Mouse (Mus musculus): ENCODE results near the gene Sphk1. TPM values are rescaled to one million over a fixed set of nuclear protein-coding genes. Genes with fewer than 3 reads are reported as not detected.

Sphk1 gene
- total RNA-seq, 2 experiments from 2014 or later = 1.9 to 2.5 TPM

DNA sequence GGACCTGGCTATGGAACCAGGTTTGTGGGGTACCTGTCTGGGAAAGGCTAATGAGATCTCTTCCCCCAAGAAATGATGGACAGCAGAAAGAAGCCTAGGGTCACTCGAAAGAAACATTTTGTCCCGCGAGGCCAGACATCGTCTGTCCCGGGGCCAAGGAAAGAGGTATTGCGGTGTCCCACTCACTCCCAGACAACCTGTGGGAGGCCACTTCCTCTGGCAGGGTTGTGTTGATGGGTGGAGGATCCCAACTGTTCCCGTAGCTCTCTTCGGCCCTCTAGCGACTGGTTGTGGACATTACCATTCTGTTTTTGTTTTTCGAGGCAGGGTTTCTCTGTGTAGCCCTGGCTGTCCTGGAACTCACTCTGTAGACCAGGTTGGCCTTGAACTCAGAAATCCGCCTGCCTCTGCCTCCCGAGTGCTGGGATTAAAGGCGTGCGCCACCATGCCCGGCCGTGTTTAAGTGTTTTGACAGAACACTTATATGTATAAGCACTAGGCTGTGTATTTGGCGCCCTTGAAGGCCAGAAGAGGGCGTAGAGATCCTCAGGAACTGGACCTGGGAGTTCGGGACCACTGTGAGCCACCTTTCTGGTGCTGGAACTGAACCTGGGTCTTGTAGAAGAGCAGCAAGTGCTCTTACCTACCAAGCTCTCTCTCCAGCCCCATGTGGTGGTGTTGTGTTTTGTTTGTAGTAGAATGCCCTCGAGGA, 3.6 kb downstream of the Sphk1 start:
- peak; percentile 62 to 67 for DNase-seq (ENCODE audit: low spot score in 2 of 2)

DNA sequence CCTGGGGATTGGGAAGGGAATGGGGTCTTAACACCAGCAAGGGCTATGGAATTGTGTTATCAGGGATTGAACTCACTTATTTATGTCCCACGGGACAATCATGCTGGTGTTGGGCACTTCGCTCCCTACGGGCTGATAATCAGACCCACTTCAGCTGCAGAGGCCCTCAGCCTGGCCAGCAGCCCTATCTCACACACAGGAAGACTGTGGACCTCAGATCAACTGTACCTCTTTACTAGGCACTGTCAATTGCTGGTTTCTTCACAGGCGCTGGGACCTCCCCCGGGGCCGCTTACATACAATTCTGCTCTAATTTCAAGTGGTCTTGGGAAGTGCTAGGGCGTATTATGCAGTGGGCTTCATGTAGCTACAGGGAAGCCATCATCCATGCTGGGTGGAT, 6.0 kb downstream of the Sphk1 start:
- no peak for DNase-seq (ENCODE audit: low spot score in 2 of 2)

DNA sequence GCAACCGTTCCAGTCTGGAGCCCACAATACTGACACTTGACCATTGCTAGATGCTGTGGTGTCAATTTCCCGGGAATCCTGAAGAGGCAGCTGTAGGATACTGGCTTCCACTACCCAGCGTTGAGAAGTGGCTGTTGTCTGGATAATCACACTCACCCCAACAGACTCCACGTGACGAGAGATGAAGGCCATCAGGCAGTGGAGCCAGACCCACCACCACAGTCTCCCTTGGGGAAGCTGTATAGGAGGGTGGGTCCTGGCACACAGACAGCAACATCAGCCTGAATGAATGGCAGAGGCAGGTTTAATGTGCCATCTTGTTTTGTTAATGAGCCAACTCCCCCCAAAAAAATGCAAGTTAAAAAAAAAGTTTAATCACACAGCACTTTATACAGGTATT, 6.7 kb downstream of the Sphk1 start:
- no peak for DNase-seq (ENCODE audit: low spot score in 2 of 2)

DNA sequence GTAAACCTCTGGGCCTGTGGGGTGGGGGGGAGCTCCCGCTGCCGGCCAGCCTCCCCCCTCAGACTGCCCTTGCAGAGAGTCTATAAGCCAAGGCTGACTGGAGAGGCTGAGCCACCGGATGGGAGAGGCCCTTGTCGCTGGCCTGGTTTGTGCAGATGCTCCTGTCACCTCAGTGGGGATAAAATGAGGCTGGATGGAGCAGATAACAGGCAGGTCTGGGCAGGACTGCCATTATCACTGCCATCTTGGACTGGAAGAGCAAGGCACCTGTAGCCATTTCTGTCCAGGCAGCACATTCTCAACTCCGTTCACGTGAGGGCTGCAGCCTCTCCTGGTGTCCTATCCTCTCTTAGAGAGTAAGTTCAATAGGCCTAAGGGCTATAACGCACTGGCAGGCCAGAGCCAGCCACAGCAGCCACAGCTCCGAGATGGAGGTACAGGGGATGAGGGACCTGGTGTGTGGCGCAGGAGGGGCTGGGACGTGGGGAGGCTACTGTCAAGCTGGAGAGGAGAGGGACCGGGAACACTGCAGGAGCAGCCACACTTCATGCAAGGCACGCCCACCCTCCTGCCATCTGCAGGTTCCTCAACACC, 7.5 kb downstream of the Sphk1 start:
- no peak for DNase-seq (ENCODE audit: low spot score in 2 of 2)

DNA sequence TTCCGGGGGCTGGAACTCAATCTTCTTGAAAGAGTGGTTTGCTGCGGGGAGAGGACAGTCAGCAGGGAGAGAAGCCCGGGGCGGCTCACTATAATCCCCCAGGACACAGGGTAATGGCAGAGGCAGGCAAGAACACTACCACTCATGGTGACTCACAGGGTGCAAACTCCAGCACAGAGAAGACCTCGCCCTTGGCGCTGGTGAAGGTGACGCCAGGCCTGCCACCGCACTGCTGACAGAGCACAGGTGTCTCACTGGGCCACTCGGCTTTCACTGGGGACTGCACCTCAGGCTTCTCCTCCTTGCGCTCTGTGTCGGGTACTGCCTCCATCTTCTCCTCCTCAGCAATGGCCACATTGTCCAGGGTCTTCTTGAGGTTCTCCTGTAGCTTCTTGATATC, 10.5 kb downstream of the Sphk1 start:
- no peak for DNase-seq (ENCODE audit: low spot score in 2 of 2)

DNA sequence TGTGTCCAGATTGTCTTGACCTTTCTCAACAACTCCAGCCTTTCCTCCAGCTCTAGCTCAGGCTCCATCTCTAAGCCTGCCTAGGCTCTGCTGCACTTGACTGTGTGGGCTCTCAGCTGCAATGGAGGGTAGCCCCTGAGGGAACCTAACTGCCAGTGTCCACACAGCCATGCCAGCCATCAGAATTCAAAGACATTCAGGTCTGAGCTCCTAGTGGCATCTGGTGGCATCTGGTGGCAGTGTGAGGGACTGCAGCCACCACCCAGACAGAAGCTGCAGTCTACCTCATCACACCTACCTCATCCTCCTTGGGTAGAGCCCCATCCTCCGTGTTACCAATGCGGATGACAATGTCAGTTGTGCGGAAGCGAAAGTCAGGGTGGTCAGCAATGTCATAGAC, 12.4 kb downstream of the Sphk1 start:
- no peak for DNase-seq (ENCODE audit: low spot score in 2 of 2)

DNA sequence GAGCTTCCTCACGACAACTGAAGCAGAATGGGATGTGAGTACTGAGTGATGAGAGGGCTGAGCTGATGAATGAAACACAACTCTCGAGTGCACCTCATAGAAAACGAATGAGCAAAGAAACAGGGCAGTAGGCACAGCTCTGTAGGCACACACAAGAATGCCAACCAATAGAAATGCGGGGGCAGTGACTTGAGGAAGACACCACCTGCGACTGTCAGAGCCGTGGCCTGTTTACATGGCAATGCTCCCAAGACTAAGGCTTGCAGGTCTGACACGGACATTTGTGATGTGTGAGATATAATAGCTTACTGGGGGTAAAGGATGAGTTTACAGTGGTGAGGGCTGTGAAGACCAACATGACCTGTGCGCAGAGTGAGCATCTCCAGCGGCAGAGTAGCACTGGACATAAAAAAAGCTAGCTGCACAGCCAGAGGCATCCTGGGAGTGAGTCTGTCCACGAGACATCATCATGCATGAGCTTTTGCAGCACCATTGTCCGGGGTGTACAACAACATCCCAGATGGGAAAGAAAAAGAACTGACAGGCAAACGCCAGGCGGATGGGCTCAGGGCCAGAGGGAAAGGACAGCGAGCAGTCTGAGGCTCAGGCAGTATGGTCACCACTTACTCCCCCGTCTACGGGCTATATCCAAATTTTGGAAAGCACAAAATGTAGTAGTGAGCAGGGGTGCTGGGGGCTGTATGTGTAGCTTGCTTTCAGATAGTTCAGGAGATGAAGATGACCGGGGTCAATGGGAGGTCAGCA, 16.8 kb downstream of the Sphk1 start:
- no peak for DNase-seq (ENCODE audit: low spot score in 2 of 2)

DNA sequence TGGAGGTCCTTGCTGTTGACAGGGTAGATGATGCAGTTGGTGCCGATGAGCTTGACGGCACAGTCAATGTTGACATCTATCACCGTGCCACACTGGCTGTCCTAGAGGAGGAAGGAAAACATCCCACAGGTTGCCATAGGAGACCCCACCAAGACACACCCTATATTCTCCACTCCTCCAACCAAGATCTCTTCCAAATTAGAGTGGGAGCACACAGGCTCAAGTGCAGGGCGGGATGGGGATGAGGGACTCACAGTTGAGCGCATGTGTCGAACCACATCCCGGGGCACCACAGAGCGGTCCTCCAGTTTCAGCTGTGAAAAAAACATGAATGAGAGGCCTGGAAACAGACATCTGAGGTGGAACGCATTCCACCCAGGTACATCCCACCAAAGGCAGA, 18.1 kb downstream of the Sphk1 start:
- no peak for DNase-seq (ENCODE audit: low spot score in 2 of 2)

DNA sequence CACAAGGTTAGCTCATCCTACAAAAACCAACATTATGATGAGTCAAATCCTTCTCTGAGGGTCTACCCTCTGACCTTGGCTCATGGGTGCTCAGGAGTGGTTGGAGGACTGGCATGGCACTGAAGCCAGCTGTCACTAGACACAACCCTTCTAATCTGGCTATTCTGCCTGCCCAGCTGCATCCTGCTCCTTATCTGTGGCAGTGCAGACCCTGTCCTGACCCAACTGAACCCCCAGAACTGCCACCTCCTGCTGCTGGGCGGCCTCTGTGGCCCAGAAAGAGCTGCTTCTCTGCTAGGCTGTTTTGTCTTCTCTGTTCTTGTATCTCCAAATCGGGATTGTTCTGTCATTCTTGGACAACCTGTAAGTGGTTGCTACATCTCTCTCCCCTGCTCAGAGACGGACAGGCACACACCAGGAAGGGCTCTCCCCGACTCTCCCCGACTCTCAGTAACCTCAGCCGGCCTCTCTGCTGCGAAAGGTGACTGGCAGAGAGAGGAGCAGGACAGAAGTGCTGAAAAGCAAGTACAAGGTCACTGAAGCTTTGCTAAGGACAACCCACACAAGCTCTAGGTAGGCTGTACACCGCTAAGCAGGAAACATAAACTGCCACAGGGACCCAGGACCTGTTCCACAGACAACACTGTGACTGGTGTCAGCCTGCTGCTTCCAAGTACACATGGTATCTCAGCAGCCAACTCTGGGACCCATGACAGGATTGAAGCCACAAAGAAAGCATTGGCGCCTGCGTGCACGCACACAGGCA, 18.7 kb downstream of the Sphk1 start:
- DNase-seq (ENCODE audit: low spot score in 2 of 2) = no peak

DNA sequence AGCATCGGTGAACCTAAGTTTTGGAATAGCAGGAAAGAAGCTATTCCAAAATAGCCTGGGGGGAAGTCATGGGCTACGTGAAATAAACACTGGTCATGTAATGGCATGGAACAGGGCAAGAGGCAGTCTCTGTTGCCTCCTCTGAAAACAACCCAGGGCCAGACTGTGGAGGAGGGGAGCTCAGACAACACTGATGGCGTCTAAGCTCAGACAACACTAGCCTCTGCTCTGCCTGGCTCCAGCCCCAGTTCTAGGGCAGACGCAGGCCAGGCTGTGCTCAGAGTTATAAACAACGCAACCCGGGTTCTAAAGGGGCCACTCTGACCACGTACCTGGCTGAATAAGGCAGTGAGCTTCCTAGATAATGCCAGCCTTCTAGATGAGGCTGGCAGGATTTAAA, 20.0 kb downstream of the Sphk1 start:
- no peak for DNase-seq (ENCODE audit: low spot score in 2 of 2)

DNA sequence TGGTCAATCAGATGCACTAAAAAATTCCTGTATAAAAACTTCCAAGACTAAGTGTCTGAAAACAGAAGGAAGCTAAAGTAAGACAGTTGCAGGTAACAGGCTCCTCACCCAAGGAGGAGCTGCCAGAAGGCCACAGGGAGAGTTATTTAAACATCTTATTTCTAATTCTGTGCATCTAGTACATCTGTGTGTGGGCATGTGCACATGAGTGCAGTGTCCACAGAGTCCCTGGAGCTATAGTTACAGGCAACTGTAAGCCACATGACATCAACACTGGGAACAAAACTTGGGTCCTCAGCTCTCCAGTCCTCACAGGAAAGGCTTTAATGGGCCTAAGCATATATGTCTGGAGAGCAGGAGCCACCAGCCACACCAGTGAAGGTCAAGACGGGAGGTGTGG, 21.5 kb downstream of the Sphk1 start:
- DNase-seq (ENCODE audit: low spot score in 2 of 2) = no peak

DNA sequence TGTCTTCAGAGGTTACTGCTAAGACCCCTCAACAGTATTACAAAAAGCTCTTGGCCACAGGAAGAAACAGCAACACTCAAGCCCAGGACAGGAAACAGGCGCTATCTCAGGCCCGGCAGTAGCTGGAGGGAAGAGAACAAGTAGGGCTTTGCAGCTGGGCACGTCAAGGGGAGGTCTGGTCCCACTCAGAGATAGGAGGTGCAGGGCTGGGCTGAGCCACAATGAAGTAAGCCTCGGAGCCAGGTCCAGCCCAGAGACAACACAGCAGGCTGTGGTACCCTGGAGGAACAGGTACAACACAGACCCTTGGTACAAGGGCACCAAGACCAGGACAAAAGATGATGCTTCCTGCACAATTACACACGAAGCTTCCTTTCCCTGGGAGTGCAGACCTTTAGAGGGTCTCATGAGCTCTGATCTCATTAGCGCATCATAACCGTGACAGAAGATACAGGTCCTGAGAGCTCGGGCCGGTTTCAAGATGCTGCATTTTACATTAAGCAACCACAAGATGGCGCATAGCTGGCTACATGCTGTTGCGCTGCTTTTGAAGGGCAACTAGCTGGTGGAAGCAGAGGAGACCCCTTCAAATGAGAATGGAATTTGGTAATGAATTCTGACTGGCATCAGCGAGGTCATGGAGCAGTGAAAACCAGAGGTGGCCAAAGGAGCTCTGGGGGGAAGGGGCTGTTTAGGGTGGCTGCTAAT, 23.6 kb downstream of the Sphk1 start:
- DNase-seq (ENCODE audit: low spot score in 2 of 2) = no peak

DNA sequence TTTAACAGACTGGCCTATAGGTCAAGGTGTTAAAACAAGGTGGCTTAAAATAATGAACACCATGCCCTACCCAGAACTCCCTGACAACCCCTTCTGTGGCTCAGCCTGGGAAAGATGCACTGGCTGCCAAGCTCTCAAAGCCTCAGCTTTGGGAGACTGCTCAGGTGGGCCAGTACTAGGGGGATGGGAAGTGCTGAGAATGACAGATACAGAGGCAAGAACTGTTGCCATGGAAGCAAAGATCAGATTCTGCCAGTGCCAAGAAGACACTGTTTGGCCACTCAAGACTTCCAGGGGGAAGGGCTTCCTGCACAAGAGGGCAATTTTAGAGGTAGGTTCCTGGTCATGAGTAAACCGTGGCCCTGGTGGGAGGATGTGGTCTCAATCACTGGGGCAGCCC, 24.8 kb downstream of the Sphk1 start:
- DNase-seq (ENCODE audit: low spot score in 2 of 2) = no peak

DNA sequence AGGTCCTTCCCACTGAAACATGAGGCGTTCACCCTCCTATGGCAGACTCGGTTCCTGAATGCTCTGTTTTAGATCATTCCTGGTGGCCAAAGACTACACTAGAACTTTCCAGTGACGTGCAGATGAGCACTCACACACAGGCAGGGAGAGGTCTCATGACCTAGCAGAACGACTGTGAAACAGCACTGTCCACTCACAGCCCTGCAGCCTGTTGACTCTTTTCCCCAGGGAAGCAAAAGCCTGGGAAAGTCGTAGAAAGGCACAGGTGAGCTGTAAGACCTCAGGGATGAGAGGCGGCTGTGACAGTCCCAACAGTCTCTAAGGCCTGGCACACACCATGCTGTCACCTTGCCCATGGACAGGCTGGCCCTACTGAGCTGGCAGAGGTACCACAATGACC, 25.6 kb downstream of the Sphk1 start:
- no peak for DNase-seq (ENCODE audit: low spot score in 2 of 2)

DNA sequence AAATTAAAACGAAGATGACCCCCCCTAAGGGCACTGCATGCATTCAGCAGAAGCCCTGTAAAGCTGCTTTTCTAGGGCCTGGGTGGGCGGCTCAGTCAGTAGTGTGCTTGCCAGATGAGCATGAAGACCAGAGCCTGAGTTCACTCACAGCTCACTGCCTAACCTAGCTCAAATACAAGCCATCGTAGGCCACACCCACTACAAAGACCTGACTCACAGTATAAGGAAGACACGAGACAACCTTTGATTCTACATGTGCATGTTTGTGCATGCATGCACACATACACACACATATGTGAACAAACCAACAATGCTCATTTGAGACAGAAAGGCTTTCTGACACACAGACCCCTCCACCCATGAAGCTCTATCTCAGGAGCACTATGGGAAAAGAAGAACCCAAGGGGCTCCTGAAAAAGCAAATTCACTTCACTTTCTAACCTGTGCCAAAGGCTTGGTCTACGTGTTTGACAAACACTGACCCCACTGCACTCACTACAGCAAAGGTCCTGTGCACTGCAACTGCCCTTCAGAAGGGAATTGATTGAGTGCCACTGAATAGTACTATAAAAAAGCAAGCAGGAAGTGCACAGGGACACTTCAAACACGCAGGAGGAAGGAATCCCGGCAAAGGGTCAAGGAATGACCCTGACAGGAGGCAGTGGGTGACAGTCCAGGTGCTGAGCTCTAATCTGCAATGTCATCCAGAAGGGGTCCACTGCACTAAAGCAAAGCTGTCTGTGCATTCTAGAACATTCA, 34.7 kb downstream of the Sphk1 start:
- no peak for DNase-seq (ENCODE audit: low spot score in 2 of 2)

DNA sequence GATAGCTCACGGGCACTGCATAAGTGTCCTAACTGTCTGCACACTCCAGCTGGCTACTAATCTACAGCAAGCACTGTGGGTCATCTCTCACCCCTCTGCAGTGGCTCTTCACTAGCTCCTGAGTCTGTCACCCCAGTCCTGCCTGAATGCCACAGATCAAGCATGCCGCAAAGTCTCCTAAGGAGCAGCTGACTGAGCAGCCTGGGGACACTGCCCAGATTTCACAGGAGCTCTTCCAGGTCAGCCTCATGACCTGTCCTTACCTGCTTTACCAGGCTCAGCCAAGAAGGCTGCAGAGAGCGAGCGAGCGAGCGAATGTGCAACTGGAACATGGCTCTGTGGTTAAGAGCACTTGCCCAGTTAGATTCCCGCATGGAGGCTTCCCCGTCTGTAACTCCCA, 36.8 kb downstream of the Sphk1 start:
- DNase-seq (ENCODE audit: low spot score in 2 of 2) = no peak

DNA sequence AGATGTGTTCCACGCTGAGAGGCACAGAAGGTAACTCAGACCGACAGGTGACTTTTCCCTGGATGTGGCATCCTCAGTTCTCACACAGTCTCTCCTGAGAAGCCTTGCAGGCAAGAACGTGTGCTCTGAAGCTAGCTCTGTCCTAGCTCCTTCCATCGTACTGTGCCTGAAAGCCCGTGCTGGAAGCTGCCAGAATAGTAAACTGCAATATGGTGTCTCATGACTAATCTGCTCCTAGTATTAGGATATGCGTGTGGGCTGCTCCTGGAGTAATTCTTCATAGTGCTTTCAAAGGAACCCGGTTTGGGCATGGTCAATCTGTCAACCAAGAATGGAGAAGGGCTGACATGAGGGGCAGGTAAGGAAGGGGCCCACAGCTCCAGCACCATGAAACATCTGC, 40.1 kb downstream of the Sphk1 start:
- no peak for DNase-seq (ENCODE audit: low spot score in 2 of 2)

DNA sequence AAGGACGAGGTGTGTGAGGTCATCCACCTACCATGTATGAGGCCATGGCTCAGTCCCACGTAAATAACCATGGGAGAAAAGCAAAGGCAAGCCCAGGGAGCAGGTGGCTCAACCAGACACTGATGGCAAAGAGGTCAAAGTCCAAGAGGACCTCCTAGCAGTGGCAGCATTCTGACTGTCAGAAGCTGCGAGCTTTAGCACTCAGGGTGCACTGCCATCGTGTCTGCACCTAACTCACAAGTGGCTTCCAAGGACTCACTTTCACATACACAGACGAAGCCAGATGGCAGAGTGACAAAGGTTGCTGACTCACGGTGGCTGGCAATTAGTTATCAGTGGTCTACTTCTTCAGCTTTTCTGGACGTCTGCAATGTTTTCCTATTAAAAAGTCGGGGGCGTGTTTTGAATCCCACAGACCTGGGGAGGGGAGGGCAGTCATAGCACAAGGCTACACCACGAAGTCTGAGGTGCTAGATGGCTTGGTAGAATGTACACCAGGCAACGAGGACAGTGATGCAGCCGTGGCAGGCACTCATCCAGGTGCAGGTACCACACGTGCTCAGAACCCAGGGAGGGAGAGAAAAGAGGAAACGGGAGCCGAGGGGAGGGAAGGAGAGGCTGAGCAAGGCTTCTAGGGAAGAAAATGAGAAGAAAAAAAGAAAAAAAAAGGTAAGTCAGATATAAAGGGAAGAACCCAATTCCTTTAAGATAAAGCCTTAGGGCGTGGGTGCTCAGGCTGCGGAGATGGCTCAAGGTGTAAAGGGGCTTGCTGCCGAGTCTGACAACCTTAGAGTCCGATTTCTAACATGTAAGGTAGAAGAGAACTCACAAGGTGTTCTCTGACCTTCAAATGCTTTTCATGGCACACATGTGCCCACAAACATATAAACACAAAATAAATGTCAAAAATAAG, 41.3 kb downstream of the Sphk1 start:
- peak; percentile 47 to 65 for DNase-seq (ENCODE audit: low spot score in 2 of 2)
